Mouse (Mus musculus): ENCODE data around the gene Zyg11b.

DNA sequence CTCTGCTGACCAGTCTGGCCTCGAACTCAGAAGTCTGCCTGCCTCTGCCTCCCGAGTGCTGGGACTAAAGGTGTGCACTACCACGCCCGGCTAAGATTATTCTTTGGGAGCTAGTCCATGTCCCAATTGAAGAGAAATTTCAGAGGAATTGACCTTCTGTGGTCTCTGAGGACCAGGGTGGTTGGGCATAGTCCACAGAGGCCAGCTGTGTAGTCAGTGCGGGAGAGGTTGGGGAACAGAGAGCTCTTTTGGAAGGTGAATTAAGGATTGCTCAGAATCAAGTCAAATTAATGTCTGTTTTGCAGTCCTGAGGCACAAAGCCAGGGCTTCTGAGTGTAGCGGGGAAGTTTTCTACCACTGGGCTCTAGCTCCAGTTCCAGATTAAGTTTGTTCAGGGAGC lies 28.9 kb upstream of the Zyg11b start:
- no peak for TF ChIP-seq CTCF (IDR thresholded peaks at IDR 0.05; ENCODE audit: low read depth)
- no peak for TF ChIP-seq EP300 (IDR thresholded peaks at IDR 0.05; ENCODE audit: low read depth)

Measured in heart, postnatal 0 days (tissue).